Mouse (Mus musculus) spleen, adult 2 months (tissue): ENCODE results near the gene Myo1d.

Experiments
- CTCF ChIP-seq: fragments of 200-500 bp; IDR thresholded peaks from 2 replicates; pipeline ENCODE4 v1.5.1; 2011; ENCODE audit warnings: mild to moderate bottlenecking, inconsistent platforms; ENCODE audit not compliant: insufficient read depth, insufficient read length, insufficient replicate concordance; ENCODE audit errors: extremely low read depth
- POLR2A ChIP-seq: fragments of 200-500 bp; IDR thresholded peaks from 2 replicates; pipeline ENCODE4 v1.6.1; 2011; ENCODE audit warnings: low read depth, low read length, inconsistent platforms

DNA sequence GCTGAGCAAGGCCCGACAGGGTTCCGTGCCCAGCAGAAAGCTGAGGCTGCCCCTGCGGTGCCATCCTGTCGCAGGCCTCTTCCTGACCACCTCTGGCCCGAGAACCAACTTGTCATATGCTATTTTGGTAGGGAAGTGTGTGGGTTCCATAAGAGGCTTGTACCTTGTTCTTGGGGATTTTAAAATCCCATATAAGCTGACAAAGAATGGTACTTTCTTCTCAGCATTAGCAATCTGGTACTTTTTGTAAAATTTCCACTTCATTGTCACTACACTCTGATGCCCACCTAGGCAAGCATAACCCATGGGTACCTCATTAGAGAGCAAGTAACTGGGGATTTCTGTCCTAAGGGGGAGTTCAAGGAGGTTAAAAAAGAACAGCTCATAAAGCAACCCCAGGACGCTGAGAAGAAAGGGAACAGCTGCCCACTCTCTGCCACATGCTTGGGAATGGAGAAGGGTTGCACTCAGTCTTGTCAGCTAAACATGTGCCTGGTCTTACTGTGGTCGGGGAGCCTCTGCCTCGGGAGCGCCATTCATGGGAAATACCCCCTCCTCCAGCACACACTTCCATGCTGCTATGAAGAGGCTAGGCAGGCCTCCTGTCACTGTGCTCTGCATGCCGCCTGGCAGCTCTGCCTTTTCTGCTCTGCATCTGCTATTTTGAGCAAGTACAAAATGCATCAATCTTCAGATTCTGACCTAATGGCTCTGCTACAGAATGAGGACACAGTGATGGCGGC, 281.3 kb downstream of the Myo1d start:
- no peak for TF ChIP-seq CTCF
- no peak for TF ChIP-seq POLR2A
